Mouse (Mus musculus): ENCODE data around the gene Olfr209.
"Not testable (repeated sequence)": the region's sequence is repeated elsewhere in the genome, so short reads cannot be mapped to it uniquely, and the experiment has no call there.

The Olfr209 gene

DNA sequence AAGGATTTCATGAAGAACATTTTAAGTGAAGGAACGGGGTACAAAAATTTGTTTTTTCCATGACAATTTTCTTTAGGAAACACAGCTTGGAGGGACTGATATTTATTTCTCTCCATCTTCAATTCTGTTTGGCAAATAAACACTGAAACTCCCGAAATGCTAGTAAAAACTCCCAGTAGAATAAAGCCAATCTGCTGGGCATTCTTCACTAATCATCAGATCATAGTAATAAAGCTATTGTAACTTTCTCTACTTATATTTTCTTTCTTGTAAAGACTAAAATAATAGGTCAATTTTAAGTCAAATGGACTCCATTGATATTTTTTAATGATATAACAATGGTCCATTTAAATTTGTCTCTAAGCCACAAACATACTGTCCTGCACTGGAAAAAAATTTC, at the start of gene Olfr209:
TSS of gene Olfr209 (minus strand) at position 101 of the 400 bp plus-strand sequence.
- DNase-seq (ENCODE audit: low read depth, low spot score) = no peak

DNA sequence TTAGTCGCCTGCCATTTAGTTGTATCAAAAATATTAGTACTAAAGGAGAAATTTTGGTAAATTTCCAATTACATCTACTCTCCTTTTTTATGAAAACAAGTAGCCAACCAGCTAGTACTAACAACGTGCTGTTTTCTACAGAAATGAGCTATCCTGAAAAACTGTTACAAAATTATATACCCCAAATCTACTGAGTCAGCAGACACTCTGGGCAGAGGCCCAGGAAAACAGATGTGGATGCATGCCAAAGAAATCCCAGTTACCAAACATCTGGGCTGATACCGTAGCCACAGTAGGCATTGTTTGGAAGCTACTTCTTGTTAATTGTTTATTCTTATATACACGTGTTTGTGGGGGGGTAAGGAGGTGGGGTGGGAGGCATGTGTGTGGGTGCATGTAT, 49.7 kb upstream of the Olfr209 start:
- DNase-seq (ENCODE audit: low read depth, low spot score) = no peak

DNA sequence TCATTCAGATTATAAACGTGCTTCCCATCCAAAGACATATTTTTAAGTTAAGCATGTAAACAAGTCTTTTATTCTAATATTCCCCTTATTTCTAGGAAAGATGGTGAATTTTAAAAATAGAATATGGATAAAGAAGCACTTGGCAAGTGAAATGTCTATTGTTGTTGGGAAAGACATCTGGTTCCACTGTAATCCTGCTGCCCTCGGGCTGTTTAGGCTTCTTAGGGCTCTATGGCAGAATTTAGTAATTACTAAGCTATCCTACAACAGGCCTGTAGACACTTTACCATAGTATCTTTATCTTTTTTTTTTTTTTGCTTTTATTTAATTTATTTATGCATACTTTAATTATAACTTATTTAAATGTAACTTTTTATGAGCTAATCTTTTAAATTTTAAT, 46.0 kb upstream of the Olfr209 start:
- no peak for DNase-seq (ENCODE audit: low read depth, low spot score)

DNA sequence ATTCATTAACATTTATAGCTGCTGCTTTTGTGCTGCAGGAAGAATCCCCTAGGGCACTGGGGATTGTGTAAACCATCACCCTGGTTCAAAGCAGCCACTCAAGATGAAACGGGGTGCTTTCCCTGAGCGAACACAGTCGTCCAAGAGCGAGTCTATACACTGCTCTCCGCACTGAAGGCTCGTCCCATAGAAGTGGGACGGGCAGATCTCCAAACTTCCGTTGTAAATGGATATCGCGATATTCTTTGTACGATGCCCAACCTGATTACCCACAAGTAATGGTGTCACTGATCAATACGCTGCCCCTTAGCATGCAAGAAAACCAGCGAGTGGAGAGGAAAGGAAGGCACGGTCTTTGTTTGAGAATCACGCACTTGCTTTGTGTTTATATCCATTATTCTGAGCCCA, 45.6 kb upstream of the Olfr209 start:
- no peak for DNase-seq (ENCODE audit: low read depth, low spot score)

DNA sequence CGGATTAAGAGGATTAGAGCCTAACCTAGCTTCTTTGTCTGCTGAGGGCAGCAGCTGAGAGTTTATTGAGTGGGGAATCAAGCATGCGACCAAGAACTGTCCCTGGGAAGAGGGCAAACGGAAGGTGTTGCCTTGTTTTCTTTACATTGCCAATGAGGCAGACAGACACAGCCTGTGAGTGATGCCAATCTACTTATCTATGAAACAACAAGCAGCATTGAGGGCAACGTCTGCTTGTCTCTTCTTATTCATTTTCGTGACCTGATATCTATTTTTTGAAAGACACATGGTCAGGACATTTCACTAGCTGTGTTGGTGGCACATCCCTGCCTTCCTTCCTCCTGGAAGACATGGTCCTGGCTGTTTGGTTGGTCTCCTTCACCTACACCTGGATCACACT, 43.2 kb upstream of the Olfr209 start, which contains the start of gene Gabrr3:
TSS of gene Gabrr3 (plus strand) at position 301 of the 400 bp plus-strand sequence.
- DNase-seq (ENCODE audit: low read depth, low spot score) = no peak

DNA sequence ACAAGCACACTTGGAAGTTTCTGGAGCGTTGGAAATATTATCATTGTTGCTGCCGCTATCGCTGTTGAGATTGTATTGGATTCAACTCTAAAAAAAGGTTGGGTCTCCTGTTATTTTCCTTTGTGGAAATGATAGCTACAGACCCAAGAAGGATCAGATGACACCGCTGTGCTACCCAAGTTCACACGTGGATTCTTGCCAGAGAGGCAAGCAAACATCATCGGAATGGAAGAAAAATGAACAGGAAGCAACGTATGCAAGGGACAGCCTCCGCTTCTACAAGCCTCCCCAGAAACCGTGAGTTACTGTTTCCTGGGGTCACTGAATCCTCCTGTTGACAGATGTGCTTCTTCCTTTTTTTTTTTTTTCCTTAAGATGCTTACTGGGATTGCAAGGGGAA, 41.0 kb upstream of the Olfr209 start:
- no peak for DNase-seq (ENCODE audit: low read depth, low spot score)

DNA sequence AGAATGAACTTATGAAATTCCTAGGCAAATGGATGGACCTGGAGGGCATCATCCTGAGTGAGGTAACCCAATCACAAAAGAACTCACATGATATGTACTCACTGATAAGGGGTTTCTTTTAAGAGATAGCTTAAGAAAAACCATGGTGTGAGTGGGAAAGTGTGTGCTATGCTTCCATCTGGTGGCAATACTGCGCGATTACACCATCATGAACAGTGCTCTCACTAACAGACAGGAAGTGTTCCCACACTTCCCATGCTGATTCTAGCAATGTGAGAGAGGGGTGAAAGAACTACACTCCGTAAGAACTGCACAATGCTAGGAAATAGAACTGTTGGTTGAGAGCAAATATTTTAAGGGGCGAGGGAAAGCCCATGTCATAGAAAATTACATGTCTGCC, 39.9 kb upstream of the Olfr209 start:
- DNase-seq (ENCODE audit: low read depth, low spot score) = peak; percentile 15

DNA sequence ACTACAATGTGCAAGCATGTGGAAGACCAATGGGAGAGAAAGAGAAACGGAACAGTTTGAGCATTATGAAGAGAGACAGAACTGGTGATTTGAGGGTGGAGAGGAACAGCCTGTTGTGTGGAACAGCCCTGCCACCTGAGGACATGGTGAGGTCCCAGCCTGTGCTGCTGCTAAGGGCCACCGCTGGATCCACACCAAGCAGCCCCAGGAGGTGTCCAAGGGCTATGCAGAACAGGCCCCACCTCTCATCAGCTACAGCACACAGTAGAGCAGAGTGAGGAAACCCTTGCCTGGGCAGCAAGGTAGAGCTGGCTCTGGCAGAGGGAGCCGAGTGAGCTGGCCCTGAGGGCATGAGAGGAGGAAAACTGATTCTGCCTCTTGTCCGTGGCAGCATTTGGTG, 38.2 kb upstream of the Olfr209 start:
- DNase-seq (ENCODE audit: low read depth, low spot score) = no peak

DNA sequence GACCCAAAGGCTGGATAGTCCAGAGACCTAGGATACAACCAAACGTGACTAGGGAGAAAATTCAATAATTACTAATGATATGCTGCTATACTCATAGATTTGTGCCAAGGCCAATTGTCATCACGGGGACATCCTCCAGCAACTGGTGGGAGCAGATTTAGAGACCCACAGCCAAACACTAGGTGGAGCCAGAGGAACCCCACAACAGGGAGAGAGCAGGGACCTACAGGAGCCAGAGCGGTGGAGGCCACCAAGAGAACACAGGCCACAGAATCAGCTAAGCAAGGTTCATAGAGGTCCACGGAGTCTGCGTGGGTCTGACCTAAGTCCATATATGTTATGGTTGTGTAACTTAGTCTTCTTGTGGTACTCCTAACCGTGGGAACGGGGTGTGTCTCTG, 37.3 kb upstream of the Olfr209 start:
- DNase-seq (ENCODE audit: low read depth, low spot score) = no peak

DNA sequence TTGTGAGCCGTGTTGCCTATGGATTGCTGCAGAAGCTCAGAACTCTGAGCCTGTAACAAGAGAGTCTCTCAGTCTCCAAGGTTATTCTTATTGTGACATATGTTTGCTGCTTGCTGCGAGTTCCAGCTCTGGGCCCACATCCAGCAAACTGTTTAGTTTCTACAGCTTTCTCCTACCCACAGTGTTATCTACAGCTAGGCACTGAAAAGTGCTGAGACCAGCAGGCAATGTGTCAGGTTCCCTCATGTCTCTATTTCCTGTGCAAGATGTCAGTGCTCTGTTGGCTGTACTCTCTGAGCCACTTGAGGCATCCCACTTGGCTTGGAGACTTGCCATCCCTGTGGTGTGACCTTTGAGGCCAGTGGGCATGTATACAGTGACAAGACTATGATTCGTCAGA, 29.5 kb upstream of the Olfr209 start:
- no peak for DNase-seq (ENCODE audit: low read depth, low spot score)

DNA sequence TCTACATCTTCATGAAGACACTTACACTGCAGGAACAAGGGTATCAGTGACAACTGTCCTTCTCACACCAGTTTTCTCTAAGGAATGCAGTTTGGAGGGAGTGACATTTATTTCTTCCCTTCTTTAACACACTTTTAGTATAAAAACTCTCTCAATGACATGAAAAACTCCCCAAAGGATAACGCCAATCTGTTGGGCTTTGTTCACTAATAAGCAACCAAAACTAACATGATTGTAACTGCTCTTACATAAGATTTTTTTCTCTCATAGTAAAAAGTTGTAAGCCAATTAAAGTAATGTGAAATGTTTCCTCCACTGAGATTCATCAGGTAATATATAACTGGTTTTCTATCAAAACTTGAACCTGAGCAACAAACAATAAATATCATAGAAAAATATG, 14.6 kb downstream of the Olfr209 start, which contains the start of gene Olfr206:
TSS of gene Olfr206 (minus strand) at position 101 of the 400 bp plus-strand sequence.
- no peak for DNase-seq (ENCODE audit: low read depth, low spot score)

DNA sequence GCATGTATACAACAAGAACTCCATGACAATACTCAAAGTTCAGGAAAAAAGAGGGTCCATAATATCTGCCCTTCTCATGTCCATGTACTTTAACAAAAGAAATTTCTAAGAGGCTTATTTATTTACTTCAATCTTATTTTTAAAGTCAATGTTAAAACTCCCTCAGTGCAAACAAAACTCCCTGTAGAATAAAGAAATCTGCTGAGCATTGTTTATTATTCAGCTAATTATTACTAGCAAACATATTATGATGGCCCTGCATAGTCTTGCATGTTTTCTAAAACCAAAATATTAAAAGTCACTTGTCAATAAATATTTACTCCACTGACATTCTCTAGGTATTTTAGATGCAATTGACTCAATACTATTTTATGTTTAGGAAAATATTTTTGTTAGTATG, 32.8 kb downstream of the Olfr209 start, which contains the start of gene Olfr205:
TSS of gene Olfr205 (minus strand) at position 101 of the 400 bp plus-strand sequence.
- DNase-seq (ENCODE audit: low read depth, low spot score) = no peak

DNA sequence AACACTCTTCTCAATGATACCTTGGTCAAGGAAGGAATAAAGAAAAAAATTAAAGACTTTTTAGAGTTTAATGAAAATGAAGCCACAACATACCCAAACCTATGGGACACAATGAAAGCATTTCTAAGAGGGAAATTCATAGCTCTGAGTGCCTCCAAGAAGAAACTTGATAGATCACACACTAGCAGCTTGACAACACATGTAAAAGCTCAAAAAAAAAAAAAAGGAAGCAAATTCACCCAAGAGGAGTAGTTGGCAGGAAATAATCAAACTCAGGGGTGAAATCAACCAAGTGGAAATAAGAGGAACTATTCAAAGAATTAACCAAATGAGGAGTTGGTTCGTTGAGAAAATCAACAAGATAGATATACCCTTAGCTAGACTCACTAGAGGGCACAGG, 40.5 kb downstream of the Olfr209 start:
- DNase-seq (ENCODE audit: low read depth, low spot score) = not testable (repeated sequence)

DNA sequence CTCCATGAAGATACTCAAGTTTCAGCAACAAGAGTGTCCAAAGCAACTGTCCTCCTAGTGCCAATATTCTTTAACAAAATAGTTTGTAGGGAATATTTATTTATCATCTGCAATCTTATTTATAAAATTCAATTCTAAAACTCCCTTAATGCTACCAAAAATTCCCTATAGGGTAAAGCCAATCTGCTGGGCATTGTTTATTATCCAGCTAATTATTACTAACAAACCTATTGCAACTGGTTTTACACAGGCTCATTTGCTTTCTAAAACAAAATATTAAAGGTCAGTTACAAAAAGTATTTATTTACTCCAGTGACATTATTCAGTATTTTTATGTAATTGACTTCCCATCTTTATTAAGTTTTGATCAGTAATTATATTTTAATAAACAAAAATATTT, 45.6 kb downstream of the Olfr209 start, which contains the start of gene Olfr204:
TSS of gene Olfr204 (minus strand) at position 101 of the 400 bp plus-strand sequence.
- DNase-seq (ENCODE audit: low read depth, low spot score) = no peak
